Mouse (Mus musculus) CD4-positive, CD25-positive, alpha-beta regulatory T cell, adult 2 months (primary cell): Measurements from ENCODE around the gene Gfpt1.
"Not testable (repeated sequence)": the region's sequence is repeated elsewhere in the genome, so short reads cannot be mapped to it uniquely, and the experiment has no call there.

Experiments used
- DNase-seq: peaks from one replicate; pipeline ENCODE4 v3.0.0-alpha.2; 2012; ENCODE audit warnings: low read depth, low spot score

The Gfpt1 gene

GRCm38 (mm10) chr6:87042004-87042336, 676 bp upstream of the Gfpt1 start:
- no peak for DNase-seq

GRCm38 (mm10) chr6:87043131-87043516, 478 bp downstream of the Gfpt1 start:
- DNase-seq = no peak

DNA sequence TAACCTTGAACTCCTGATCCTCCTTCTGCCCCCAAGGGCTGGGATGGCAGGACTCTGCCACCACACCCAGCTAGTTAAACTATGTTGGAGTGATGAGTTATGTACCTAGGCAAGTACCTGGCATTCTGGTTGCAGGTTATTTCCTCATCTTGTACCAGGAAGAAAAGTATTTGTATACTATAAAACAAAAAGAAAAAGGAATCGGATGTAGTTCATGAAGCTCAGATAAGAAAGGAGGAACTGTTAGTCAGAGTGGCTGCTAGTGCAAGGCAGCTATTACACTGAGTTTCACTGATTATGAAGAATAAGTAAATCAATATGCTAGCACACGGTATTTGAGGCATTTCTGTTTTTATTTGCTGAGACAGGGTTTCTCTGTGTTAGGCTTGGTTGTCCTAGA, 2.2 kb downstream of the Gfpt1 start:
- no peak for DNase-seq

GRCm38 (mm10) chr6:87045507-87045906, 2.9 kb downstream of the Gfpt1 start:
- no peak for DNase-seq

DNA sequence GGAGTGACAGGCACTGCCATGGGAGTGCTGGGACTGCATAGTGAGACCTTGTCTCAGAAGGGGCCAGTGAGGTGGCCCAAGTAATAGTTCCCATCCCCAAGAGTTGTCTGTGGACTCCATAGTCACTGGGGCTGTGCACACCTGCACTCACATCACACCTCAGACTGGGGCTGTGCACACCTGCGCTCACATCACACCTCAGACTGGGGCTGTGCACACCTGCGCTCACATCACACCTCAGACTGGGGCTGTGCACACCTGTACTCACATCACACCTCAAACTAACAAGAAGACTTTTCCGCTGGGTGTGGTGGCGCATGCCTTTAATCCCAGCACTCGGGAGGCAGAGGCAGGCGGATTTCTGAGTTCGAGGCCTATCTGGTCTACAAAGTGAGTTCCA, 6.1 kb downstream of the Gfpt1 start:
- DNase-seq = not testable (repeated sequence)

GRCm38 (mm10) chr6:87051886-87052425, 9.3 kb downstream of the Gfpt1 start:
- DNase-seq = no peak

DNA sequence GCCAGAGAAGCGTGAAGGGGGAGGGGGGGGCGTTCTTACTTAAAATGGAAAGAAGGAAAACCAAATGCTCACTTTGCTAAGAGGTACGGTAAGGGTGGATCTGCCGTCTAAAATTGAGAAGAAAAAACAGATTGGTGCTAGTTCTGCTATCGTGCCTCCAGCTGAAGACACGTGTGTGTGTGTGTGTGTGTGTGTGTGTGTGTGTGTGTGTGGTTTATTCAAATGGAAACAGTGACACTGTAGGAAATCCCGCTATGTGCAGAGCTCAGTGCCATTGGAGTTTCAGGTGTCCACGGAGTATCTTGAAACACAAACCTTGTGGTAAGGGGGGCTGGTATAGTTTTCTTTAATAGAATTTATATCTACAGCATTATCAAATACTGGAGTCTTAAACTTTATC, 11.5 kb downstream of the Gfpt1 start:
- no peak for DNase-seq

DNA sequence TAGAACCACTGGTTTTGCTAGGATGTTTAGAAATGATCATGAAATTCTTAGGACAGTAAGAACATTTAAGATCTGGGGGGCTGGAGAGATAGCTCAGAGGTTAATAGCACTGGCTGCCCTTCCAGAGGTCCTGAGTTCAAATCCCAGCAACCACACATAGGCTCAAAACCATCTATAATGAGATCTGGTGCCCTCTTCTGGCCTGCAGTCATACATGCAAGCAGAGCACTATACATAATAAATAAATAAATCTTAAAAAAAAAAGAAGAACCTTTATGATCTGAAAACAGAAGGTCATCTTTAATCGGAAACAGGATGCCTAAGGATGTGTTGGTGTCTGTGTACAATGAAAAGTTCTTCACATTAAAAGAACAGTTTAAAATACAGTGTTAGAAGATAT, 17.1 kb downstream of the Gfpt1 start:
- no peak for DNase-seq

DNA sequence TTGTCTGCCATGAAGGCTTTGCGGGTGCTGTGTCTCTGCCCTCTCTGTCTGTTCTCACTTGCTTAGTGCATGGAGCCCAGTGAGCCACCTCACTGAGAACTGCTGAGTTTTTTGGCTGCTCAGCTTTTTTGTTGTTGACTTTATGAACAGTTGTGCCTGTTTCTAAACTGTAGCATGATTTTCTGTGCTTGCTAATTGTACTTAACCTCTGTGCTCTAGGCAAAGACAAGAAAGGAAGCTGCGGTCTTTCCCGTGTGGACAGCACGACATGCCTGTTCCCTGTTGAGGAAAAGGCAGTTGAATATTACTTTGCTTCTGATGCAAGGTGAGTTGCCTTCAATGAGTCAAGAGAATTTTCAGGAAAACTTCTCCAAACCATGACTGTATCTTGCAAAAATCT, 20.9 kb downstream of the Gfpt1 start:
- no peak for DNase-seq

- no peak for DNase-seq
Measured at GRCm38 (mm10) chr6:87068209-87068608, 25.6 kb downstream of the Gfpt1 start.

- DNase-seq = no peak
Measured at GRCm38 (mm10) chr6:87069195-87069900, 26.7 kb downstream of the Gfpt1 start.

- DNase-seq = no peak
Measured at GRCm38 (mm10) chr6:87070641-87071040, 28.0 kb downstream of the Gfpt1 start.

- DNase-seq = no peak
Measured at GRCm38 (mm10) chr6:87072759-87073158, 30.1 kb downstream of the Gfpt1 start.

GRCm38 (mm10) chr6:87075092-87075685, 32.5 kb downstream of the Gfpt1 start:
- no peak for DNase-seq

- DNase-seq = no peak
Measured at GRCm38 (mm10) chr6:87079457-87079856, 36.8 kb downstream of the Gfpt1 start.

GRCm38 (mm10) chr6:87085026-87085425, 42.4 kb downstream of the Gfpt1 start:
- DNase-seq = no peak

- no peak for DNase-seq
Measured at GRCm38 (mm10) chr6:87088356-87088755, 45.7 kb downstream of the Gfpt1 start.

DNA sequence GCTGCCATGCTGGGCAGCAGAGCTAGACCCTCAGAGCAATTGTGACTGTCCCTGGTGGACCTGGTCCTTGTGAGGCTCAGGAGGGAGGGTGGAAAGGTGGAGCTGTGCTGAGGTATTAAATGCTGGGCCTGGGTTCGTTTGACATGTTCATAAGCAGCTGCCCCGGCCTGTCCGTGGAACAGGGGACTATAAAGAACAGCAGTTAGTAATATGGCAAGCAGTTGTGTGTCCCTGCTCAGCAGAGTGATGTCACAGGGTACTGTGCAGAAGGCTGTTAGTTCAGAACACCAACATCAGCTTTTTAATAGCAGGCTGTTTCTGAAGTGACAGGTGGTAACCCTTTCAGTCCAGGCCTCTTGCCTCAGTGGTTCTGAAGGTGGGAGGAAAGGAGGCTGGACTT, 48.2 kb downstream of the Gfpt1 start:
- DNase-seq = no peak

DNA sequence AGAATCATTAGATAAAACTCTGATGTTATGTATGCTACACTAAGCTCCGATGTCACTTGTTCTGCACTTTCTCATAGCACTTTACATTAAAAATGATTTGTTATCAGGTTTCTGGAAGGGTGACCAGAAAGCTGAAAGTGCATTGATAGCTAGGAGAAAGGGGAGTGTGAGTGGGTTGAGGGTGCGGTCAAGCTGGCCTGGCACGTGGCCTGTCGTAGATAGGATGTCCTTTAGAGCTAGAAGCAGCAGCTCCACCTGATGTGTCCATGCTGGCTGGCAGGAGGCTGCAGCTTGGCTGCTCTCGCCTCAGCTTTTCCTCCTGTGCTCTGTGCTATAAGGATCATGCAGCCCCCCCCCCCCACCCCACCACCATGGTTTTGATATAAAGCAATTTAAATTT, 49.8 kb downstream of the Gfpt1 start:
- no peak for DNase-seq

DNA sequence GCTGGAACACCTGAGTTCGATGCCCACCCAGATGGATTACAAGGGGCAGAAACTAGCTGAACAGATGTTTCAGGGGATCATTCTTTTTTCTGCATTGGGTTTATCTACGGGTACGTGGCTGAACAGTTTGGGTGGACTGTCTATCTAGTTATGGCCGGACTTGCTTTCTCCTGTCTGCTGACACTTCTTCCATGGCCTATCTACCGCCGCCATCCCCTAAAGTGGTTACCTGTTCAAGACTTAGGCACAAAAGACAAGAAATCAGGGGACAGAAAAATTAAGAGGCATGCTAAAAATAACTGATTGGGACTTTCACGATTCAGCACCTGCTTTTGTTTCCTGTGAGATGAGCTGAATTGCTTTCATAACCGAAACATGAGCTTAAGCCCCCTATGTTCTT, 51.0 kb downstream of the Gfpt1 start:
- DNase-seq = not testable (repeated sequence)

- no peak for DNase-seq
Measured at GRCm38 (mm10) chr6:87099261-87099660, 56.6 kb downstream of the Gfpt1 start.

DNA sequence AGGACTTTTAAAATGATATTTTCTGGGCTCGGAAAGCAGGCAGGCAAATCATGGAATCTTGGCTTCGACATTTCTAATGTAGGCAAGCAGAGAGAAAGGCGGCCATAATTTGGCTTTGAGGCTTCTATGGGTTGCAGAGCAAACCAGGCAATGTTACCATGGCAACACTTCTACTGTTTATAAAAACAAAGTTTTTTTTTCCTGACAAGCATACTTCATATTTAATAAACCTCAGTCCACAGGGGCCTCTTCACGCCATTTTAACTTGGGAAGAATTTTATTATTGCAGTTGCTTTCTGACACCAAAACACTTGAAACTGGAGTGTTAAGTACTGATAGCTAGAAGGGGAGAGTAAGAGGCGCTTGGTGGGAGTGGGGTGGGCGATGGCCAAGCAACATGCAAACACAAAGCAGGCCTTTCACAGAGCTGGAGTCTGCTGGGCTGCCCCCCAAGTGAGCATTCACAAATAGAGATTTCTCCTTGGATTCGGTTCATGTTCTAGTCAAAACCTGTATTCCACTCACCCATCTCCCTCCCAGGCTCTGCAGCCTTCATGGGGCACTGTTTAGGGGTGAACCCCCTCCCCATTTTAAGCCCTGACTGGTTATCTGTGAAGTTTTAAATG, 57.1 kb downstream of the Gfpt1 start:
- peak; percentile 22 for DNase-seq
